Comparison of ENCODE assay signal across 19 mouse cellular contexts in genomic region chr9:37890960-37891359, GRCm38 (mm10). TPM values are rescaled to one million over a fixed set of nuclear protein-coding genes. Genes with fewer than 3 reads are reported as not detected.
DNase-seq lines count a peak whose midpoint lies in the region; ATAC-seq and TF ChIP-seq lines count a peak whose summit lies in the region.
"Had no signal": no experiment of that assay in that cellular context is flagged by ENCODE, and none has a peak within 500 bp of the region (broad histone marks: within the 10 kb centered on the region; RNA-seq: fewer than 3 reads in every experiment).

No protein-coding gene starts in this region.

- H3K4me2 ChIP-seq in midbrain, embryonic 13.5 days (replicated peaks): no peak overlapping the region
- H3K4me2 ChIP-seq: heart, embryonic 11.5 days; neural tube, embryonic 15.5 days had no signal

- H3K9me3 ChIP-seq in midbrain, embryonic 13.5 days: no peaks in the 10 kb centered on the region
- H3K9me3 ChIP-seq: embryonic facial prominence, embryonic 10.5 days; limb, embryonic 10.5 days; neural tube, embryonic 15.5 days had no signal

- 13% methylated on average over 2 of the region's 2 CpGs for WGBS in midbrain, embryonic 13.5 days

- intact Hi-C loops in left cerebral cortex, postnatal 36 days (cut with DNase I): no loop called here

- peak; percentile 6 for DNase-seq in embryo, embryonic 10 days (ENCODE audit: low spot score)
- DNase-seq in embryo, embryonic 9.5 days (ENCODE audit: extremely low spot score): no peak
- DNase-seq in left cerebral cortex, adult 11 months (ENCODE audit: low spot score): peak; percentile 28
- no peak for DNase-seq in left cerebral cortex, postnatal 36 days (ENCODE audit: low spot score in 2 of 2)
- no peak for DNase-seq in thymus, postnatal 0 days (ENCODE audit: low spot score)
- no peak for DNase-seq in cerebellum, postnatal 36 days
- DNase-seq: cerebellum, adult 2 months; gastrocnemius, postnatal 25 days; kidney, postnatal 10 days had no signal

- H3K4me3 ChIP-seq in cortical plate, adult 2 months (ENCODE audit: insufficient read depth, low read length): no peak overlapping the region
- H3K4me3 ChIP-seq in midbrain, embryonic 13.5 days (replicated peaks): no peak overlapping the region
- H3K4me3 ChIP-seq: embryonic facial prominence, embryonic 10.5 days; limb, embryonic 10.5 days; neural tube, embryonic 15.5 days had no signal

- H3K4me1 ChIP-seq in cortical plate, adult 2 months (ENCODE audit: control insufficient read depth, insufficient read depth, low read length): no peaks in the 10 kb centered on the region
- 0 out of 2 replicates have a peak, but pooled peaks cover 6% of the 10 kb centered on the region for H3K4me1 ChIP-seq in midbrain, embryonic 13.5 days (replicated peaks)
- H3K4me1 ChIP-seq: embryonic facial prominence, embryonic 10.5 days; limb, embryonic 10.5 days; neural tube, embryonic 15.5 days had no signal

- H3K9ac ChIP-seq in midbrain, embryonic 13.5 days (replicated peaks): no peak overlapping the region
- H3K9ac ChIP-seq: liver, embryonic 14.5 days; neural tube, embryonic 15.5 days had no signal

- no peaks in the 10 kb centered on the region for H3K27me3 ChIP-seq in midbrain, embryonic 13.5 days
- H3K27me3 ChIP-seq: CH12.LX; neural tube, embryonic 15.5 days had no signal

- no peak for TF ChIP-seq POLR2A in cortical plate, adult 2 months (IDR thresholded peaks at IDR 0.05; ENCODE audit: extremely low read depth, insufficient read depth, low read length)

- peak overlapping the region; percentile 81; the same call in 1 of the 2 replicates for H3K27ac ChIP-seq in cortical plate, adult 2 months (ENCODE audit: insufficient read depth, low read length)
- H3K27ac ChIP-seq in midbrain, embryonic 13.5 days: no peak overlapping the region
- H3K27ac ChIP-seq: embryonic facial prominence, embryonic 10.5 days; limb, embryonic 10.5 days; liver, embryonic 14.5 days; neural tube, embryonic 15.5 days had no signal

- no peak for TF ChIP-seq CTCF in cortical plate, adult 2 months (IDR thresholded peaks at IDR 0.05; ENCODE audit: extremely low read depth, insufficient read depth, low read length)

- peak; percentile 66; the same call in 1 of the 2 replicates for ATAC-seq in midbrain, embryonic 13.5 days

- H3K36me3 ChIP-seq in midbrain, embryonic 13.5 days: no peaks in the 10 kb centered on the region
- H3K36me3 ChIP-seq: embryonic facial prominence, embryonic 10.5 days; limb, embryonic 10.5 days; neural tube, embryonic 15.5 days had no signal

RNA-seq across cellular contexts. Expression of gene Olfr145, which starts 5.6 kb away (rescaled TPM):
- total RNA-seq in left cerebral cortex, postnatal 36 days (2021): under 1 TPM in 1 of 2 experiments, not detected in 1; 0.07 TPM
- 0.02 TPM in 1 of 2 replicates, not detected in the other for polyA plus RNA-seq in cortical plate, adult 2 months (2012; rRNA removed)
- not detected in 2 replicates for polyA plus RNA-seq in midbrain, embryonic 13.5 days (2015; fragmentation: Nextera tagmentation; extraction: Ambion mirVana)
- polyA plus RNA-seq in thymus, postnatal 0 days (2015; fragmentation: Nextera tagmentation; extraction: Ambion mirVana): not detected in 2 replicates
- total RNA-seq: CH12.LX; gastrocnemius, postnatal 25 days; hematopoietic stem cell, adult 5-6 weeks had no signal
- polyA plus RNA-seq: cerebellum, adult 2 months; embryonic facial prominence, embryonic 10.5 days; heart, embryonic 11.5 days; intestine, embryonic 14.5 days; limb, embryonic 10.5 days; liver, embryonic 14.5 days; neural tube, embryonic 15.5 days had no signal

RNA-seq across cellular contexts. Expression of gene Olfr878, which starts 26.7 kb away (rescaled TPM):
- total RNA-seq in left cerebral cortex, postnatal 36 days (2021): not detected
- polyA plus RNA-seq in cortical plate, adult 2 months (2012; rRNA removed): 0.23 and 0.26 TPM in 2 replicates
- not detected in 2 replicates for polyA plus RNA-seq in midbrain, embryonic 13.5 days (2015; fragmentation: Nextera tagmentation; extraction: Ambion mirVana)
- polyA plus RNA-seq in thymus, postnatal 0 days (2015; fragmentation: Nextera tagmentation; extraction: Ambion mirVana): not detected in 2 replicates
- total RNA-seq: CH12.LX; gastrocnemius, postnatal 25 days; hematopoietic stem cell, adult 5-6 weeks had no signal
- polyA plus RNA-seq: cerebellum, adult 2 months; embryonic facial prominence, embryonic 10.5 days; heart, embryonic 11.5 days; intestine, embryonic 14.5 days; limb, embryonic 10.5 days; liver, embryonic 14.5 days; neural tube, embryonic 15.5 days had no signal

RNA-seq across cellular contexts. Expression of gene Olfr877, which starts 36.9 kb away (rescaled TPM):
- total RNA-seq in left cerebral cortex, postnatal 36 days (2021): under 1 TPM; 0.15 to 0.43 TPM
- 0.11 and 0.31 TPM in 2 replicates for polyA plus RNA-seq in cortical plate, adult 2 months (2012; rRNA removed)
- not detected in 2 replicates for polyA plus RNA-seq in midbrain, embryonic 13.5 days (2015; fragmentation: Nextera tagmentation; extraction: Ambion mirVana)
- polyA plus RNA-seq in thymus, postnatal 0 days (2015; fragmentation: Nextera tagmentation; extraction: Ambion mirVana): not detected in 2 replicates
- total RNA-seq: CH12.LX; gastrocnemius, postnatal 25 days; hematopoietic stem cell, adult 5-6 weeks had no signal
- polyA plus RNA-seq: cerebellum, adult 2 months; embryonic facial prominence, embryonic 10.5 days; heart, embryonic 11.5 days; intestine, embryonic 14.5 days; limb, embryonic 10.5 days; liver, embryonic 14.5 days; neural tube, embryonic 15.5 days had no signal

Comparison
In these comparisons a context has a peak if more than half of its experiments do, and no peak if none do; other contexts are left out.
1. DNase-seq: peak in embryo, embryonic 10 days (single experiment) and left cerebral cortex, adult 11 months (single experiment); none in embryo, embryonic 9.5 days (single experiment), left cerebral cortex, postnatal 36 days (0 of 2), thymus, postnatal 0 days (single experiment) and cerebellum, postnatal 36 days (0 of 2).